Mouse (Mus musculus): ENCODE results near the gene Ube2e2.
"Not testable (repeated sequence)": the region's sequence is repeated elsewhere in the genome, so short reads cannot be mapped to it uniquely, and the experiment has no call there.

Ube2e2 gene

DNA sequence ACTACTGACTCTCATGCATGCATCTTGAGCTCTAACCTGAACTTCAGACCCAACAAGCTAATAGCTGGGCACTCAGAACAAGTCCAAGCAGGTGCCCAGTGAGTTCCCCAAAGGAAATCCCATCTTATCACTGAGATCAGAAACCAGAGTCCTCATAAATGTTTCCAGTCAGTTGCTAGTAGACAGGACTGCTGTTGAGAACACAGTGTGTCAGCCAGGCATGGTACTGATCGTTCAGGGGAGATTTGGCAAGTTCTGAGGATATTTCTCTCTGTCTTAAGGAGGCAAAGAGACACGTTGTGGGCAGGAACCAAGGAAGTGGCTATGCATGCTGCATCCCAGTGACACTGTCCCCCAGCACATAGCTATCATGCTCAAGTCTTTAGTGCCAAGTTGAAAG lies 275.5 kb downstream of the Ube2e2 start:
- DNase-seq = no peak

DNA sequence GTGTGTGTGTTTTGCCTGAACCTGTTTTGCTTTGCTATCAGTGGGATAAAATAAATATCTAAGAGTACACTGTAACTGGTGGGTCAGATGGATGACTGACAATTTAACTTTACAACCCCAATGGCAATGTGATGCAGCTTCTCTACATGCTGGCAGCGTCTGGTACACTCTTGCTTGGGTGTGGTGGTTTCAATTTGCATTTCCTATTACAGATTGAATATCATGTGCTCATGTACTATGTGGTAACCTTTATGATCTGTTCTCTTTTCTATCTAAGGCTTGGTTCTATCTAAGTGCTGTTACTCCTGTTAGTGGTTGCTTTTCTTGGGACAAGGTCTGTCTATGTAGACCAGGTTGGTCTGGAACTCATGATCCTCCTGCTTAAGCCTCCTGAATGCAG lies 292.1 kb downstream of the Ube2e2 start:
- no peak for DNase-seq

DNA sequence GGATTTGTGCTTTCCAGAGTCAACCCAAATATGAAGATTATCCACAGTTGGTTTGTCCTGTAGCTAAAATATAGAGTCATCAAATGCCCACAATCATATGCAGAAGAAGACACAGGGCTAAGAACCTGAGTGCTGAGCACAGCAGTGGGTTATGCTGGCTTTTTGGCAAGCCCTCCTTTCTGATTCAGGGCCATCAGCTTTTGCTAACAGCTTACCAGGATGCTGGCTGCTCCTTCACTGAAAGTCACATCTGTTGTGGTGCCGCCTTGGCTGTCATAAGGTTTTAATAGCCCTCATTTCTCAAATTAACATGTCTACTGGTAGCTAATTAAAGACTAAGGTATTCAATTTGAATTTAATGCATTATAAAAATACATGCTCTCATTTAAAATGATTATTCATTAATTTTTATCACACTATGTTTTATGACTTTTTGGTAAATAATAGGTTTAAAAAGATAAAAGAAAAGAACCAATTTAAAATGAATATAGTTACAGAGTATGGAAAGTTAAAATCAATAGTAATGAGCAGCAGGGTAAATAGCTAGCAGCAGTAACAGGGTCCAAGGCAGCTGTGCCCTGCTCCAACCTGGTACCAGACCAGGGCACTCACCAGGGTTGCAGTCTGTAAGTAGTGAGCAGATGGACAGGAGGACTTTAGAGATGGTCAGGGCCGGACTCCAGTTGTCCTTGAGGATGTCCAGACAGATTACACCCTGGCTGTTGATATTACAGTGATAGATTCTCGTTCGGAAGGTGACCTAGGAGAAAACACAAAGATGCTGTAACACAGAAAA lies 307.6 kb downstream of the Ube2e2 start:
- DNase-seq = no peak

GRCm38 (mm10) chr14:18581735-18582134 lies 312.3 kb downstream of the Ube2e2 start:
- DNase-seq = no peak

GRCm38 (mm10) chr14:18574756-18575155 lies 319.3 kb downstream of the Ube2e2 start:
- no peak for DNase-seq

- DNase-seq = no peak
Measured at GRCm38 (mm10) chr14:18574130-18574721, 319.8 kb downstream of the Ube2e2 start.

DNA sequence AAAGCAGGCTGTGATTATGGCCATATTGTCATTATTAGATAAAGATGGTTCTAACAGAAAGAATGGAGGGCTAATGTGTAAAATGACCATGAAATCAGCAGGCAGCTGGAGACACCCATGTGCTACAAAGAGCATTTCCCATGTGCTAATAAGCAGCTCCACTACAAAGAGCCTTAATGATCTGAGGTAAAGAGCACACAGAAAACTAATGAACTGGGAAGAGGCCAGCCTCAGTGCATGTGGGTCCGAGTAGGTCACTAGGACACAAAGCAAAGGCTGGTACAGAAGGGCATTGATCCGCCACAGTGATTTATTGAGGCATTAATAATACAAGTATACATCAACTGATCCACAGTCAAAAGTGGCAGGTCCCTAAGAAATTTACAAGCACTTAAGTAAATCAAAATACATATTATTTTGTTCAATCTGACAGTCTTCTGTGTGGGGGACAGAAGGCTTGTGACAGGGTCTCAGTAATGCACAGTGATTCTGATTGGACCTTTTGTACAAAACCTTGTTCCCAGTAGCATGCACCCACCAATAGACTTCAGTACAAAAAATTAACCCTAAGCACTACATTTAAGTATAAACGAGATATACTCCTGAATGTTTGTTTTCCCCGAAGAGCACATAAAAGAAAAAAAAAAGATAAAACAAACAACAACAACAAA lies 320.6 kb downstream of the Ube2e2 start:
- DNase-seq = no peak

DNA sequence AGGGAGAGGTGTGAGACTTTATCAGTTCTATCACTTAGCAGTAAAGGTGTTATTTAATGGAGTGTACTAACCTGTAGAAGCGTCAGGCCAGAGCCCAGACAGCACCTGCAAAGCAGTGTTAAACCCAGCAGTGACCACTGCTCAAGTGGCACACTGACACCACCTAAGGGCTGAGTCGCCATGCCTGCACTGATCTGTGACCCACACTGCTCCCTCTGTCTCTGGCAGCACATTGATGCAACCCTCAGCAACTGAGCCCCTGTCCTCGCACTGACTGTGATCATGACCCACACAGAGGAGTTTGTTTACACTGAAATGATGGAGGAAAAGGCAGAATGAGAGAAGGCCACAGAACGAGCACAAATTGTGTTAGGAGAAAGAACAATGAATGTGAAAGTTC lies 321.2 kb downstream of the Ube2e2 start:
- no peak for DNase-seq

DNA sequence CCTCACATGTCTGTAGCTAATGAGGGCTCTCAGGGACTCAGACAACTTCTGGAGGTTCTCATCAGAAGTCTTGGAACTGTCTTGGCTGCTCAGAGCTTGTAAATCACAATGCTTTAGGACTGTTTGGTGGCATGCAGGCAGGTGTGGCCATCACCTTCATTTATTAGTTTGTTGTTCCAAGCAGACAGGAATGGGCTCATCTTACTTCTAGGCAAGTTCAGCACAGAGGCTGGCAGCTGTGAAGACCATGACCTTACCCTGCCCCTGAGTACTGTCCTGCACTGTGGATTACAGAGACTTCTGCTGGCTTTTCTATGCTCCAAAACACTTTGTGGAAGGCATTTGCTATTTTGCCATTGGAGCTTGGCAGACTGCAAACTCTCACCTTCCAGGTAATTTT lies 324.5 kb downstream of the Ube2e2 start:
- no peak for DNase-seq

DNA sequence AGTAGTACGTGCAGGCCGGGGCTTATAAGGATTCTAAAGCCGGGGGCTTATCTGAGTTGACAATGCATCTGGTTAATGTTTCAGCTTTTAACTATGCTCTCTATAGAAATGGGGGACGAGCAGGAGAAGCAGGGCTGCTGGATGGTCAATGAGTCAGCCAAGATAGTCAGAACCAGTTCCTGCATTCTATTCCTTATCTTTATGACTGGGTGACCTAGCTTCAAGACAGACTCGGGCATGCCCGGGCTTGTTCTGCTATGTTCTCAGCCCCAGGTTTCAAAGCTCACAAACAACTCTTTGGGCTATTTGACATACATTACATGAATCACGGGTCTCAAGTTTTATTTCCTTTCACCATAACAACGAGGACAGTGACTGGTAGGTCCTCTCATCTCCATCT lies 329.1 kb downstream of the Ube2e2 start:
- not testable (repeated sequence) for DNase-seq

- DNase-seq = no peak
Measured at GRCm38 (mm10) chr14:18555287-18555686, 338.8 kb downstream of the Ube2e2 start.

- no peak for DNase-seq
Measured at GRCm38 (mm10) chr14:18554627-18554988, 339.5 kb downstream of the Ube2e2 start.

- no peak for DNase-seq
Measured at GRCm38 (mm10) chr14:18553987-18554626, 340.0 kb downstream of the Ube2e2 start.

GRCm38 (mm10) chr14:18547541-18547940 lies 346.5 kb downstream of the Ube2e2 start:
- no peak for DNase-seq

GRCm38 (mm10) chr14:18539092-18539491 lies 355.0 kb downstream of the Ube2e2 start:
- DNase-seq = not testable (repeated sequence)

DNA sequence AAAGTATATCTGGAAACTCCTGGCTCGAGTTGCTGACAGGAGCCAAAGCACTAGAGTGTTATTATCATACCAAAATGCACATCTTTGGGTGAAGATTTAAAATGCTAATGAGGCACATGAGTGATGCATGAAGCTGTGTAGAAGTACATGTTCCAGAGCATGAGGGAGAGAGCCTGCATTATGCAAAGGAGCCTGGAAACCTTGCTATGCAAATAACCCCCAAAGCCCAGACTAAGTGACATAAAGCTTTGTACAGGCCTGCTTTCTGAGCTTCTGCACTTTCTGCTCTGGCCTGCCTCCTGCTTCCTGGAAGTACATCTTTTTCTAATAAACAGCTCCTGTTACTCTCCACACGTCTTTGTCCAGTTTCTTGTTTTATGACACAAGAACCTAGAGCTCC lies 363.2 kb downstream of the Ube2e2 start:
- DNase-seq = no peak

DNA sequence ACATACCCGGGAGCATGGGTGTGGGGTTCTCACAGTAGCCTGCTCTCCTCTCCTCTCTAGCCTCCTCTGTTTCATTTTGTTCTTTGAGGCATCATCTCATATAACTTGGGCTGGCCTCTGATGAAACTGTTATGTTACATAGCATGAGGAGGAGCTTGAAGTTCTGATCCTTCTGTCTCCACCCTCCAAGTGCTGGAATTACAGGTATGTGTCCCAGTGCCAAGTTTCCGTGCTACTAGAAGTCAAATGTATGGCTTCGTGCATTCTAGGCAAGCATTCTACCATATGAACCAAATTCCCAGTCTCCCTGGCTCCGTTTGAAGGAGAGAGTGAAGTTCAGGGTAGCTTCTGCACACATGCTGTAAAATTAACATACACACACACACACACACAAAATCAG lies 363.6 kb downstream of the Ube2e2 start:
- no peak for DNase-seq

Measured in lung, postnatal 14 days (tissue).